Mouse (Mus musculus) ZHBTc4 (cell line): ENCODE data around the gene Fam71d.
A peak's percentile ranks its signal among the peaks of the same experiment; 100 is the strongest.

Experiments
- DNase-seq: peaks from one replicate; pipeline ENCODE4 v3.0.0-alpha.2; 2011; ENCODE audit warnings: low read depth, low spot score

Gene Fam71d

DNA sequence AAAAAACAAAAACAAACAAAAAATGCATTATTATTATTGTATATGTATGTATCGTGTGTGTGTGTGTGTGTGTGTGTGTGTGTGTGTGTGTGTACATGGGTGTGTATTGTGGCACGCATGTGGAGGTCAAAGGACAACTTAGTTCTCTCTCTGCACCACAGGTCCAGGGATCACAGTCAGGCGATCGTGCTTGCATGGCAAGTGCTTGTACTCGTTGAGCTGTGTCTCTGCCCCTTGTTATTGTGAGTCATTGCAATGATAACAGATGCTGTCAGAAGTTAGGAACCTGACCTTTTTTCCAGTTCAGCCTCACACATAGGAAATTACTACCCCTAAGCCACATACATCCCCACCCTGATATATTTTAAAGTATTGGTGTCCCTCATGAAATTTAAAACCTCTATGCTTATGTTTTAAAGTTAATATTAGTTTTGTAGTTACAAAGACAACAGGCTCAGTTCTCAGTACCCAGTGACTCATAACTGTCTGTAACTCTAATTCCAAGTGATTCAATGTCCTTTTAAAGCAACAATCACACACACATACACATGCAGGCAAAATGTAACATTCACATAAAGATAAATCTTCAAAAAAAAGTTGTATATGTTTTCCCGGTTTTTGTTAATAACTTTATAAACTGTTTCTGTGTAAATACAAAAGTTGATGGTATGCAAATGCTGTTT, 77.8 kb downstream of the Fam71d start:
- DNase-seq = no peak

GRCm38 (mm10) chr12:78773211-78773610, 81.9 kb downstream of the Fam71d start:
- DNase-seq = no peak

GRCm38 (mm10) chr12:78777916-78778315, 86.6 kb downstream of the Fam71d start:
- peak; percentile 32 for DNase-seq

GRCm38 (mm10) chr12:78778423-78779067, 87.2 kb downstream of the Fam71d start:
- no peak for DNase-seq
